ENCODE assay signal across 8 mouse cellular contexts in genomic region chr1:157458421-157459208, GRCm38 (mm10). TPM values are rescaled to one million over a fixed set of nuclear protein-coding genes. Genes with fewer than 3 reads are reported as not detected.
DNase-seq lines count a peak whose midpoint lies in the region; ATAC-seq and TF ChIP-seq lines count a peak whose summit lies in the region.

TSS of gene Cryzl2 (plus strand) at chr1:157458577.

- 0 out of 2 replicates have a peak, but pooled peaks have one; percentile 42 for TF ChIP-seq POLR2A in liver, adult 2 months (IDR thresholded peaks at IDR 0.05; ENCODE audit: extremely low read depth, insufficient read depth, low read length)

- H3K9ac ChIP-seq in hindbrain, embryonic 15.5 days = no peak within 1 kb of the TSS
- peak within 1 kb of the TSS; percentile 39 for H3K9ac ChIP-seq in liver, adult 2 months (ENCODE audit: low read depth, low read length)
- peak within 1 kb of the TSS; percentile 42; the same call in 1 of the 2 replicates for H3K9ac ChIP-seq in midbrain, embryonic 16.5 days (ENCODE audit: low read depth, low read length)
- no peak within 1 kb of the TSS for H3K9ac ChIP-seq in stomach, embryonic 14.5 days (replicated peaks; ENCODE audit: low read depth, low read length)

- no peaks in the 10 kb centered on the region for H3K9me3 ChIP-seq in hindbrain, embryonic 15.5 days
- no peaks in the 10 kb centered on the region for H3K9me3 ChIP-seq in midbrain, embryonic 16.5 days (replicated peaks; ENCODE audit: control insufficient read depth, low read length, poor library complexity, severe bottlenecking)
- no peaks in the 10 kb centered on the region for H3K9me3 ChIP-seq in stomach, embryonic 14.5 days (ENCODE audit: control insufficient read depth, low read depth, low read length)

- peak within 1 kb of the TSS; percentile 48 for H3K4me2 ChIP-seq in hindbrain, embryonic 15.5 days
- peak within 1 kb of the TSS; percentile 53 for H3K4me2 ChIP-seq in midbrain, embryonic 16.5 days (ENCODE audit: low read length)
- H3K4me2 ChIP-seq in stomach, embryonic 14.5 days (replicated peaks; ENCODE audit: low read depth, low read length) = peak within 1 kb of the TSS; percentile 55

- H3K79me2 ChIP-seq in liver, adult 2 months (ENCODE audit: control insufficient read depth, insufficient read depth, low read length) = no peaks in the 10 kb centered on the region

- no peaks in the 10 kb centered on the region for H3K27me3 ChIP-seq in hindbrain, embryonic 15.5 days
- no peaks in the 10 kb centered on the region for H3K27me3 ChIP-seq in liver, adult 2 months (ENCODE audit: control insufficient read depth, insufficient read depth, low read length)
- no peaks in the 10 kb centered on the region for H3K27me3 ChIP-seq in midbrain, embryonic 16.5 days (ENCODE audit: control insufficient read depth, insufficient read depth, low read depth, low read length)
- H3K27me3 ChIP-seq in stomach, embryonic 14.5 days (ENCODE audit: control insufficient read depth, insufficient read depth, low read length) = no peaks in the 10 kb centered on the region

- no peaks in the 10 kb centered on the region for H3K36me3 ChIP-seq in hindbrain, embryonic 15.5 days
- no peaks in the 10 kb centered on the region for H3K36me3 ChIP-seq in liver, adult 2 months (ENCODE audit: control insufficient read depth, insufficient read depth, low read length)
- no peaks in the 10 kb centered on the region for H3K36me3 ChIP-seq in midbrain, embryonic 16.5 days (ENCODE audit: control insufficient read depth, insufficient read depth, low read length)
- H3K36me3 ChIP-seq in stomach, embryonic 14.5 days (ENCODE audit: control insufficient read depth, insufficient read depth, low read length) = no peaks in the 10 kb centered on the region

- no peak within 1 kb of the TSS for H3K27ac ChIP-seq in hindbrain, embryonic 15.5 days (replicated peaks)
- no peak within 1 kb of the TSS for H3K27ac ChIP-seq in liver, adult 2 months (replicated peaks; ENCODE audit: insufficient read depth, low read depth, low read length)
- no peak within 1 kb of the TSS for H3K27ac ChIP-seq in midbrain, embryonic 16.5 days (ENCODE audit: low read length)
- no peak within 1 kb of the TSS for H3K27ac ChIP-seq in stomach, embryonic 14.5 days (ENCODE audit: low read length)

- ATAC-seq in hindbrain, embryonic 15.5 days (ENCODE audit: low FRiP score, low read depth) = peak; percentile 87
- peak; percentile 86 for ATAC-seq in midbrain, embryonic 16.5 days
- peak; percentile 91 for ATAC-seq in stomach, embryonic 14.5 days (ENCODE audit: insufficient number of reproducible peaks, insufficient read depth, low FRiP score, low read depth)

- peaks cover 9% of the 10 kb centered on the region; the same call in 1 of the 2 replicates for H3K4me1 ChIP-seq in hindbrain, embryonic 15.5 days (replicated peaks)
- H3K4me1 ChIP-seq in liver, adult 2 months (ENCODE audit: control insufficient read depth, insufficient read depth, low read length) = no peaks in the 10 kb centered on the region; the same call in 1 of the 2 replicates
- peaks cover 6% of the 10 kb centered on the region; the same call in 1 of the 2 replicates for H3K4me1 ChIP-seq in midbrain, embryonic 16.5 days (ENCODE audit: control insufficient read depth, insufficient read depth, low read length)
- H3K4me1 ChIP-seq in stomach, embryonic 14.5 days (ENCODE audit: control insufficient read depth, insufficient read depth, low read length) = peaks cover 4% of the 10 kb centered on the region; the same call in 1 of the 2 replicates

- DNase-seq in cerebellum, adult 11 months = peak; percentile 13
- no peak for DNase-seq in cerebellum, adult 9-10 months
- DNase-seq in cerebellum, postnatal 14 days = peak; percentile 36 to 47
- DNase-seq in gastrocnemius, postnatal 10 days = peak; percentile 77
- peak; percentile 78 for DNase-seq in liver, adult 2 months (ENCODE audit: extremely low read depth, low read depth, low spot score)

- TF ChIP-seq CTCF in liver, adult 2 months (IDR thresholded peaks at IDR 0.05; ENCODE audit: low read depth, low read length) = peak; percentile 93

- peak within 1 kb of the TSS; percentile 25 for H3K4me3 ChIP-seq in hindbrain, embryonic 15.5 days
- H3K4me3 ChIP-seq in liver, adult 2 months (ENCODE audit: insufficient read depth, low read depth, low read length) = peak within 1 kb of the TSS; percentile 43
- H3K4me3 ChIP-seq in midbrain, embryonic 16.5 days (ENCODE audit: low read depth, low read length) = peak within 1 kb of the TSS; percentile 20
- peak within 1 kb of the TSS; percentile 29 for H3K4me3 ChIP-seq in stomach, embryonic 14.5 days (ENCODE audit: low read depth, low read length)

- 2% methylated on average over 27 of the region's 29 CpGs for WGBS in hindbrain, embryonic 15.5 days
- 12% methylated on average over 28 of the region's 29 CpGs for WGBS in liver, adult 2 months
- 2% methylated on average over 26 of the region's 29 CpGs for WGBS in midbrain, embryonic 16.5 days
- 8% methylated on average over 27 of the region's 29 CpGs for WGBS in stomach, embryonic 14.5 days

RNA-seq across cellular contexts. Expression of gene Cryzl2, which starts in this region (rescaled TPM):
- total RNA-seq in gastrocnemius, postnatal 10 days (2021) = 1 to 10 TPM; 2.8 to 3.9 TPM
- 6.8 and 8.6 TPM in 2 replicates for polyA plus RNA-seq in hindbrain, embryonic 15.5 days (2015; fragmentation: Nextera tagmentation; extraction: Ambion mirVana)
- 21.4 and 22.7 TPM in 2 replicates for total RNA-seq in liver, adult 2 months (2014; rRNA removed)
- 31.0 and 32.2 TPM in 2 replicates for polyA plus RNA-seq in liver, adult 2 months (2012; rRNA removed)
- 6.2 and 7.2 TPM in 2 replicates for polyA plus RNA-seq in midbrain, embryonic 16.5 days (2015; fragmentation: Nextera tagmentation; extraction: Ambion mirVana)
- polyA plus RNA-seq in stomach, embryonic 14.5 days (2014; fragmentation: Nextera tagmentation; extraction: Ambion mirVana) = 14.8 TPM in 2 replicates

Comparison
In these comparisons a context has a peak if more than half of its experiments do, and no peak if none do; other contexts are left out.
1. H3K9ac ChIP-seq: peak in liver, adult 2 months (single experiment) and midbrain, embryonic 16.5 days (single experiment); none in hindbrain, embryonic 15.5 days (single experiment) and stomach, embryonic 14.5 days (single experiment).
2. Peak in every context shown above with its lines, with median percentiles within 50 percentile points of each other: ATAC-seq, H3K4me2 ChIP-seq and H3K4me3 ChIP-seq.